Mouse (Mus musculus): ENCODE data around the gene Pde1a.

DNA sequence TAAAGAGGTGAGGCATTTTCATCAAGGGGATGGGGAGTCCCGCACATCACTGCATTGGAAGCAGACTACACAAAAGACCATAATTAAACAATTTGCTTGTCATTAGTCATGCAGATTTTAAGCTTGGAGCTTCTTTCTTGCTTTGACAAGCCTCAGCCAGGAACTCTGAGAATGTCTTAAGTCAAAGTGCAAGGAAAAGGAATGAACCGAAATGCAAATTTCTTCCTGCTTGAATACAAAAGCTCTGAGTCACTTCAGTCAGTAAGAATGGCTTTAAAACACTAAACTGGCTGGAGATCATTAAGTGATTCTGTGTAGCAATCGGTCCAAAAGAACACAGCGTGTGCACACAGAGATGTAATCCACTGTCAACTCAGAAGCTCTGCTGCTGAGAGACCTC lies 2.6 kb downstream of the Pde1a start:
- no peak for TF ChIP-seq POLR2A (IDR thresholded peaks at IDR 0.05; ENCODE audit: extremely low read depth, insufficient read depth, low read length)
- TF ChIP-seq CTCF (IDR thresholded peaks at IDR 0.05; ENCODE audit: extremely low read depth, insufficient read depth, low read length), result no peak
